Mouse (Mus musculus): ENCODE measurements around the gene Crybg1.
"Not testable (repeated sequence)": the region's sequence is repeated elsewhere in the genome, so short reads cannot be mapped to it uniquely, and the experiment has no call there.

The Crybg1 gene

DNA sequence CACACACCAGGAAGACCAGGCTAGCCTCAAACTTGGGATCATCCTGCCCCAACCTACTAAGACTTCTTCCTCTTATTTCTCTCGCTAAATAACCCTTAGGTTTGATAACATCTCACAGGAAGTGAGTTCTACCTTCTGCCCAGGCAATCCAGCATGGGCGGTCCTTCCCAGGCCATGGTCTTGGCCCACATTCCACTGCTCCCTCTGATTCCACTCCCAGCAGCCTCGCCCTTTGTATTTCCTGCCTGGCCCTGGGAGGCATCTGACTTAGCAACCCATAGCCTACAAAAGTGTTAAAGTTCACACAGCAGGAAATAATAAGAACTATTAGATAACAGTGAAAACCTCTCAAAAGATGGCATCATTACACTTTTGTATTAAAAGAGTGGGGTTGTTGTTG lies 171.3 kb downstream of the Crybg1 start:
- DNase-seq (ENCODE audit: low read depth in 1 of 2, low spot score in 2 of 2), result no peak

DNA sequence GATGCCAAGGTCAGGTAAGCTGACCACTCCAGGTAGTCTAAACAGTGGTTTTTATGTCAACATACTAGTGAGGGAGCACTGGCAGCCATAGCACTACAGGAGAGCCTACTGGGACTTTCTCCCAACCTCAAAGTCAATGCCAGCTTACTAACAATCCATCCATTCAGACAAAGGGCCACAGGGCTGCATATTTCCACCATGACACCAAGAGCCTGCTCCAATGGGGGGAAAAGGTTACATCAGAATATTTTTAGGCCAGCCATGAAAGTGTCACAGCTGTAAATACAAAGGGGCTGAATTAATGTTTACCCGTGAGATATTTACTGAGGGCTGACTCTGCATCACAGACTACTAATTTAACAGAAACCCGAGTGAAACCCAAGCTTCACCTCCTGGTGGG lies 175.4 kb downstream of the Crybg1 start:
- DNase-seq (ENCODE audit: low read depth in 1 of 2, low spot score in 2 of 2), result no peak

DNA sequence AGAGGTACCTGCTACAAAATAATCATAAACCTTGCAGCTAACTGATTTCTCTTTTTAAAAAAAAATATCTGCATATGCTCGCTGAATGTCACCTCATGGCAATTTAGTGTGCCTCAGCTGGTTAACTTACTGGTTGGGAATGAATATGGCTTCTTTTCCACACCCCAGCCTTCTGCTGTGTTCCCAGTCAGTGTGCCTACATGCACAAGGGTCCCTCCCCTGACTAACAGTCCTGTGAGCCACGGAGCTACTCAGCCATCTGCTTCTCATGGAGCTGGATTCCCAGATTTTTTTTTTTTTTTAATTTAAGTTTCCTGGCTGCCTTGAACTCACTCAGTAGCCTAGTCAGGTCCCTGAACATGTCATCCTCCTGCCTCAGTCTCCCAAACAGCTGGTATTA lies 183.7 kb downstream of the Crybg1 start:
- no peak for DNase-seq (ENCODE audit: low read depth in 1 of 2, low spot score in 2 of 2)

DNA sequence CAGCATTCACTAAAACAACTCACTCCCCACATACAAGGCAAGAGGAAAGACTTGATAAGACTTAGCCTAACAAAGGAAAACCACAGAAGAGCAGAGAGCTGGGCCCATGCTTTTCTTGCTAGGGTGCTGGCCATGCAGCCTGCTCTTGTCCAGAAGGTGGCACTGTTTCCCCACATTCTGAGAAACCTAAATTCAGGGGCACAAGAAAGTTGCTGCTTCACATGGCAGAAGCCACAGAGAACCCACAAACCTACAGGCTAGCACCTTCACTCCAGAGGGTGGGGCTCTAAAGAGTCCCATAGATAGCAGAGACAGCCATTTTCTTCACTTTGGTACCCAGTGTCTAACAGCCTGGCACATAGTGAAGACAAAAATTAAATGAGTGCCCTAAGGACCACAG lies 194.7 kb downstream of the Crybg1 start:
- peak in 1 of 2 experiments; percentile 24 for DNase-seq (ENCODE audit: low read depth in 1 of 2, low spot score in 2 of 2)

DNA sequence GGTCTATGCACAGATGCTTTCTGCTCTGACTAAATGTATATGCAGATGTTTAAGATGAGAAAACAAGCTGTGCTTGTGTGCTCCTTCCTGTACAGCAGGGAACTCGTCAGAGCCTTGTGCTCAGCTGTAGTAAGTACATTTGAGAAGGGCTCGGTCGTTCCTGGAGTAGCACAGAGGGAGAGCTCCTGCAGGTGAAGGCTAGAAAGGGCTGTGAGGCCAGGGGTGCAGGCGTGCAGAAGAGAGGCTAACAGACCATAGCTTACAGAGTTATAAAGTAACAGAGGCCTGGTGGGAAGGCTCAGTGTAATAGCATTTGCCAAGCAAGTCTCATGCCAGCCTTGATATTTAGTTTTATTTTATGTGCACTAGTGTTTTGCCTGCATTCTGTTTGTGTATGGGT lies 203.2 kb downstream of the Crybg1 start:
- no peak for DNase-seq (ENCODE audit: low read depth in 1 of 2, low spot score in 2 of 2)

DNA sequence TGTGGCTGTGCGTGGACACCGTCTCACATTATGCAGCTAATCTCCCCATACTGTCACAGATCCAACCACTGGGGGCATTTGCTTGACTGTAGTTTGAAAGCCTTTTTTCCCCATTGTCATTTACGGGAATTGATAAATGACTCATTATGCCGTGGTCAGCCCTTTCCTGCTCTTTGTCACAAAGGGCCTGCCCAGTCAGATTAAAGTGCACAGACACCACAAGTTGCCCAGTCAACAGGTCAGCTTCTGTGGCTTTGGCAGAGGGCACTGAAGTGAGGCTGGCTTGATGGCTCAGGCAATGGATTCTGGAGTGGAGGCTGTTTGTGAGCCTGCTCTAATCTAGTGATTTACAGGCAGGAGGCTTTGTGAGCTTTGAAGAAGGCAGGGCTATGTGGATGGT lies 204.9 kb downstream of the Crybg1 start:
- no peak for DNase-seq (ENCODE audit: low read depth in 1 of 2, low spot score in 2 of 2)

DNA sequence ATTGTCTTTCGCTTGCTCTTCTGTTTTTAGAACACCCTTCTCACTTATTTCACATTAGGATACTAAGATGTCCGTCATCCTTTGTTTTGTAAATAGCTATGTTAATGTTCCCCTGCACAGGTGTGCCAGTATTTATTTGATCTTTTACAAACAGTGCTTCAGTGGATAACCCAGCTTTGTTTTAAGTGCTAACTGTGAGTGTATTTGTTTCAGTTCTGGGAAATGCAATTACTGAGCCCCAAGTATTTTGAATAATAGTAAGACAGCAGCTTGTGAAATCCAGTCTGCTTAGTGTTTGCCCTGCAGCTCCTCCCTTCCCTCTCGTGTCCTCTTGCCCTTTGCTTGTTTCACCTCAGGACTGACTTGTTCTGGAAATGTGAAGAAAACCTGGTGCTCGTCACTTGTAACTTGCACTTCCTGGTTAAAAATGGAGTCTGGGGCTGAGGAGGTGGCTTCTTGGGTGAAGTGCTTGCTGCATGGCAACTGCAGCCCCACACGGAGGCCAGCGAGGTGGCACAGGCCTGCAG lies 209.5 kb downstream of the Crybg1 start:
- no peak for DNase-seq (ENCODE audit: low read depth in 1 of 2, low spot score in 2 of 2)

DNA sequence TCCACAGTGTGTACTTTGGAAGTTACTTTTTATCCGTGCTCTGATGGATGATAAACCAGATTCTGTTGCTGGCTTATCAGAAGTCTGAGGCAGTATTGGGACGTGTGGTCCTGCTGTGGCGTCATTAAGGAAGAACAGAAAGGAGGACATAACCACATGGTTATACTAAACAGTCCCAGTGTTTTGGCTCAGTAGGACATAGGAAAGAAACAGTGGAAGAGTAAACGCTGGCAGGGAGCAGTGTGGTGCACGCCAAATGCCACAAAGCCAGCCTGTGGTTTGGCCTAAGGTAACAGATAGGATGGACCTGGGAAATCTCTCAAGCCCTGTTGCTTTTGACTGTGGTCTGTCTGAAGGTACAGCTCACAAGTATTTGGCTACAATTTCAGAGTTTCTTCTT lies 220.1 kb downstream of the Crybg1 start:
- DNase-seq (ENCODE audit: low read depth in 1 of 2, low spot score in 2 of 2), result no peak

DNA sequence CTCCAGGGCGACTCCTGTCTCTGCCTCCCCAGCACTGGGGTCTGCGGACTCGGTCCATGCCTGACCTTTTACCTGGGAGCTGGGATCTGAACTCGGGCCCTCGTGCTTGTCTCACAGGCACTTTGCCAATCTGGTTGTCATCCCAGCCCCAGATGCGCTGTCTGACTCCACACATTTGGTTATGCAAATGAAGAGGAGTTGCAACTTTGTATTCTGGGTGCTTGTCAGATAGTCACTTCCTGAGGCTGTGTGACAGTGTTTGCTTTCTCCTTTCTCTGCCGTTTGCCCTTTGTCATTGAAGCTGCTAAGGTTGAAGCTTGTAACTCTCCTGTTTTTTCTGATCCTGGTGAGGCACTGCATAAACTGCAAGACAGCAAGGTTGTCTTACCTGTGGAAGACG lies 220.9 kb downstream of the Crybg1 start:
- no peak for DNase-seq (ENCODE audit: low read depth in 1 of 2, low spot score in 2 of 2)

DNA sequence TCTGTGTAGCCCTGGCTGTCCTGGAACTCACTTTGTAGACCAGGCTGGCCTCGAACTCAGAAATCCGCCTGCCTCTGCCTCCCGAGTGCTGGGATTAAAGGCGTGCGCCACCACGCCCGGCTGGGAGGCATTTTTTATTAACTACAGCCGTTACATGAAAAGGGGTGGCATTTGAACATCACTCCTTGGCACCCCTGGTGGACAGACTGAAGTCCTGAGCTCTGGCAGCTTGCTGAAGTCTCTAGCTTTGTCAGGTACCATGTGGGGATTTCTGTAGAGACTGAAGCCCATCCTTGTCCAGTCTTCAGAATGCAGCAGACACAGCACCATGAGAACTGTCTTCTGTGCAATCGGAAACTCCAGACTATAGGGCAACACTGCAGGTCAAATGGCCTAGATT lies 222.9 kb downstream of the Crybg1 start:
- not testable (repeated sequence) for DNase-seq (ENCODE audit: low read depth in 1 of 2, low spot score in 2 of 2)

DNA sequence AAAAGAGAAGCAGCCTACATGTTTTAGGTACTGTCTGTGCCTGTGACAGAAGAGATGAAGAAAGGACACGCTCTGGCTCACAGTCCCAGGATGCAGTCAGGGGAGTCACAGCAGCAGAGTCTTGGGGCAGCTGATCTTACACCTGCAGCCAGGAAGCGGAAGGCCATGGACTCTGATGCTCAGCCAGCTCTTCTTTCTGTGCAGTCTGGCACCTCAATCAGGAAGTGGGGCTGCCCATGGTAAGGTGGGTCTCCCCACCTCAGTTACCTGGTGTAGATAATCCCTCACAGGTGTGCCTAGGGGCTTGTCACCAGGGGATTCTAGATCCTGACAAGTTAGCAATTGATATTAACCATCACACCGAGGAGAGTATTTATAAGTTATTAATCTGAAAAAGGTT lies 225.6 kb downstream of the Crybg1 start:
- no peak for DNase-seq (ENCODE audit: low read depth in 1 of 2, low spot score in 2 of 2)

DNA sequence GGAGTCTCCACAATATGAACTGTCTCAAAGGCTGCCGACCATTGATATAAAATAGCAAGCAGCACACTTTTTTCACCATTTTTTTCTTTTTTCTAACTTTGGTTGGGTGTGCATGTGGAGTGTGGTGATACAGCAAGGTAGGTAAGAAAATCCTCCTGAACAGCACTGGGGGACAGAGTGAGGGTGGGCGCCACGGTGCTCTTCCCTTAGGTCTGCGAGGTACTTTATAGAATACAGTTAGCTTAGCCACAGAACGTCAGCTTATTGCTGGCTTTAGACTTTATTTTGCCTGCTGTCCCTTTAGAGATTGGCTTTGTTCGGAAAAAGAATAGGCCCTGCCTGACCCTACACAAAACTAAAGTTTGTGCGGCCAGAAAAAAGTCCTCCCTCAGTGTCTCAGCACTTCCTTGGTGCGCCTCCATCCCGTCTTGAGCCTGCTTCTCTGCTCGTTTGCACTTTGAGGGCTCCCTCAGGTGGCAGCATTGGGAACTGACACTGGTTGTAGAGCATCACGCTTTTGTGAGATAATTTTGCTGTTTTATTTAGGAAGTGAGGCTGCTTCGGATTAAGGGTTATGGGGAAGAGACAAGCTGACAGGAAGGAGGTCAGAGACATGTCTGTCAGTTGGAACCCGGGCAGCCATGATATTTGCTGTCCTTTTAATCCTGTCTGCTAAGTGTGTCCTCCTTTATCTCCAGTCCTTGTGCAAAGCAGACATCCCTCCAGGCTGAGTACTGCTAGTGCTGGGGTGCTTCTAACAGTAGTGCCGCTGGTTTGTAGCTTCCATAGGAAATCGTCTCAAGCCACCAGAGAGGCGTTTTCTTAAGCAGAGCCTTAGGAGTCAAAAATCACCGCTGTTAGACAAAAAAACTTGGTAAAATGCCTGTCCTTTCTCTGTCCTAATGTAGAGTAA lies 229.7 kb downstream of the Crybg1 start:
- DNase-seq (ENCODE audit: low read depth in 1 of 2, low spot score in 2 of 2), result peak; percentile 38 to 71

DNA sequence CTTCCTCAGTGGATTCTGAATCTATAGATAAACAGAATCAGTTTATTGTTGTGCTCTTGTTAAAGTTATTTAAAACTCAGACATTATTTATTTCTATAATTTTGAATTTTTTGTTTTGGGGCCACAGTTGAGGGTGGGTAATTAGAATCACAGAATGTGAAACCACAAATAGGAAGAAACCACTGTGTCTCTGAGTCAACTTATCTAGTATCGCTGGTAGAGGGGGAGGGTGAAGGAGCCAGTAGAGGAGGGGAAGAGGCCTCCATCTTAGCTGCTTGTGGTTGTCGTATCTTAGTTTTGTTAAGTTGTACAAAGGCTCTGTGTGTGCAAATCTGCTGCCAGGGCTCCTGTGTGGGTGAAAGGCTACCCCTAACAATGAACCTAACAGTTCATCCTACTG lies 231.9 kb downstream of the Crybg1 start:
- DNase-seq (ENCODE audit: low read depth in 1 of 2, low spot score in 2 of 2), result no peak

DNA sequence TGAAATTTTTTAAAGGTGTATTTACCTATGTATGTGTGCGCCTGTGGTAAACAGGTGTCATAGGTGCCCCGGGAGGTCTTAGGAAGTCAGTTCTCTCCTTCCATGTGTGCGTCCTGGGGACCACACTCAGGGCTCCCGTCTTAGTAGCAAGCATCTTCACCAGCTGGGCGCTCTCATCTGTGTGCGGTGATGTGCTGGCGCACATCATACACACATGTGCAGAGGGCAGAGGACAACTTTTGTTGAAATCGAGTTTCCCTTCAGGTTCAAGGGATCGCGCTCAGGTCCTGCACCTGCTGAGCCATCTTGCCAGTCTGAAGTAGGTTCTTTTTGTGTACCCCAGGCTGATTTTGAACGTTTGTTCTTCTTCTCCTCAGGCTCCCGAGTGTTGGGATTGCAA lies 232.5 kb downstream of the Crybg1 start:
- DNase-seq (ENCODE audit: low read depth in 1 of 2, low spot score in 2 of 2), result no peak

DNA sequence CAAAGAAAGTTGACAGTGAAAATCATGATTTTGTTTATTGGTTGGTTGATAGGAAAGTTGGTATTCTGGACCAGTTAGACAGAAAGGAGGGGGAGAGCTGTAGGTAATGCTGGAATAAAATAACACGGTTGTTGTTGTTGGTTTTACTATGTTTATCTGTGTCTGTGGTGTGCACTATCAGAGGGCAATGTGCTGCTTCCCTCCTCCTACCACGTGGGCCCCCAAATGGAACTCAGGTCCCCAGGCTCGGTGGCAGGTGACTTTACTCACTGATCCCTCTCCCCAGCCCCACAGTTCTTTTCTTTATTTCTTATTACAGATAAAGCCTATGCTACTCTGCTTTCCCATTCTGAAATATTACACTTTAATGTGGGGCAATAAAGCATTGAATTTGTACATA lies 236.4 kb downstream of the Crybg1 start:
- DNase-seq (ENCODE audit: low read depth in 1 of 2, low spot score in 2 of 2), result no peak

DNA sequence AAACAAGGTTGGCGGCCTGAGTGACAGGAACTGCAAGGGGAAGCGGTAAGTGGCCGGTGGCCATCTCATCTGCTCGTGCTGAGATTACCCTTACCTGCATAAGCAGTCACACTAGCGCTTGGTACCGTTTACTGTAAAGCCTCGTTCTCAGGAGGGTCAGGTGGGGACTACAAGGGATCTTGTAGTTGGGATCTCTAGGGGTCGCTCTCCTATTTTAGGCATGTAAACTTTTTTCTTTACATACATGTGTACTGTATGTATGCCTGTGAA lies 237.8 kb downstream of the Crybg1 start:
- no peak for DNase-seq (ENCODE audit: low read depth in 1 of 2, low spot score in 2 of 2)

DNA sequence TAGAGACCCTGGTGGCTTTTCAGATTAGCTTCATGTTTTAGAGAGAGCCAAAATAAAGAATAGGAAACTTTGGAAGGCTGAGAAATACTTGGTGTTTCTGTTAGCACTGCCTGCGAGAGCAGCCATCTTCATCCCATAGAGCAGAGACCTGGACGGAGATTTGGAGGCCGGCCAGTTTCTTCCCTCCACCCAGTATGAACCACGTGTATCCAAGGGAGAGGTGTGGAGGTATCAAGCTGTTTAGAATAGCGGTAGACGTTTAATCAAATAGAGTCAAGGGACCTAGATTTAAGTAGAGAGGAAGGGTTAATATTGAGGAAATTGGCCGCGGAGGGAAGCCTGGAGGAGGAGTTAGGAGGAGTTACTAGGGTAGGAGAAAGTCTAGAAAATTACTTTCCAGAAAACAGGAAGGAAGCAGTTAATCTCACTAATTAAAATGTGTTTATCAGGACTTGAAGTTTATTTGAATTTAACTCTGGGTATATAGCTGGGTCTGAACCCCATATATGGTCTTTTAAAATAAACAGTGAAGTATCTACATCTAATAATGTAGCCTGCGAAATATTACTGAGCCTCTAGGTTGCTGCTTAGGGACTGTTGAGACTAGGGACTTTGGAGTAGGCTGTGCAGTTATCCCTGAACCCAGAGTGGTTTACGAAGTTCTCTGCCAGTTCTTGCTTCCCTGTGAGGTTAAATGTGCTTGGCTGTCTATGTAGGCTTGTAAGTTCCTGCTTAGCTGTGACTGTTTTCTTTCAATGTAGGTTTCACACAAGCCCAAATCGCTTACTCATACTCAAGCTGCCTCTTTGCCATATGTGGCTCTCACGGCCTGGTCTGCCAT lies 238.4 kb downstream of the Crybg1 start:
- no peak for DNase-seq (ENCODE audit: low read depth in 1 of 2, low spot score in 2 of 2)

DNA sequence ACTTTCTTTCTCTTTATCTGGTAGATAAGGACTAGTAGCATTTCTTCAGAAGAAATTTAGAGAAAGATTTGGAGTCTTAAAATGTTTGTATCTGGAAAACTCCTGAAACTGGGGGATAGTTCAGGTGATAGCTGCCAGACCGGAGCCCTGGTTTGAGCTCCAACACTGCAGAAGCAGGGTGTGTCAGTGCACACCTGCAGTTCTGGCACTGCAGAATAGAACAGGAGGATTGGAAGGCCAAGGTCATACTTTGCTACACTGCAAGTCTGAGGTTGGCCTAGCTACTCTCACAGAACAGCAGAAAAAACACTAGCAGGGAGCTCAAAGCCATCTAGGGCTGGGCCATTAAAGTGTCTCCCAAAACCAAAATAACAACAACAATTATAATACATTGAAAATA lies 244.1 kb downstream of the Crybg1 start:
- no peak for DNase-seq (ENCODE audit: low read depth in 1 of 2, low spot score in 2 of 2)

DNA sequence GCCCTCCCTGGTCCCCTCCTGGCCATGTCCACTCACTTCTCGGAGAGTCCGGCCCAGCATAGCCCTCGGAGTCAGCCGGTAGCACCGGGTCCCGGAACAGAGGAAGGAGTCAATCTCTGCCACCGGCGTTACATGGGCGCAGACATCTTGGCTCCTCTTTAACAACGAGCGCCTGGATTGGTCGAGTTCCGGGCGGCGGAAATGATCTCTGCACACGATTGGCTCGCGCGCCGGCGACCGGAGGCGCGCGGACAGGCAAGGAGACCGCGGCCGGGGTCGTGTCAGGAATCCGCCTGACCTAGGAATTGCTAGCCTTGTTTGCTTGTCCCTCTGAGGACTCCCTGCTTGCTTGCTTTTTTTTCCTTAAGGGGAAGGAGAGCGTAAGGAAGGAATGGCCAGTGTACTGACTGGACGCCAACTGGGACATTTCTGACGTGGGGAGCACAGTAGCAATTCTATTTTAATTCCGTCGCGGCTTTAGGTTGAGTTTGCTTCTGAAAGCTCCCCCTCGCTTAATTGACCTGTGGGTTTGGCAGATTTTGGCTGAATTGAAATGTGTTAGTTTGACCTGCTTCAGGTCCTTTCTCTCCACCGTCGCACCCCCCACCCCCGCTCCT lies 247.0 kb downstream of the Crybg1 start, which contains the start of the genes Qrsl1 and Rtn4ip1:
Qrsl1 (minus strand) TSS at position 168 of the 617 bp plus-strand sequence.
Rtn4ip1 (plus strand) TSS at position 230 of the 617 bp plus-strand sequence.
- peak; percentile 77 to 81 for DNase-seq (ENCODE audit: low read depth in 1 of 2, low spot score in 2 of 2)

DNA sequence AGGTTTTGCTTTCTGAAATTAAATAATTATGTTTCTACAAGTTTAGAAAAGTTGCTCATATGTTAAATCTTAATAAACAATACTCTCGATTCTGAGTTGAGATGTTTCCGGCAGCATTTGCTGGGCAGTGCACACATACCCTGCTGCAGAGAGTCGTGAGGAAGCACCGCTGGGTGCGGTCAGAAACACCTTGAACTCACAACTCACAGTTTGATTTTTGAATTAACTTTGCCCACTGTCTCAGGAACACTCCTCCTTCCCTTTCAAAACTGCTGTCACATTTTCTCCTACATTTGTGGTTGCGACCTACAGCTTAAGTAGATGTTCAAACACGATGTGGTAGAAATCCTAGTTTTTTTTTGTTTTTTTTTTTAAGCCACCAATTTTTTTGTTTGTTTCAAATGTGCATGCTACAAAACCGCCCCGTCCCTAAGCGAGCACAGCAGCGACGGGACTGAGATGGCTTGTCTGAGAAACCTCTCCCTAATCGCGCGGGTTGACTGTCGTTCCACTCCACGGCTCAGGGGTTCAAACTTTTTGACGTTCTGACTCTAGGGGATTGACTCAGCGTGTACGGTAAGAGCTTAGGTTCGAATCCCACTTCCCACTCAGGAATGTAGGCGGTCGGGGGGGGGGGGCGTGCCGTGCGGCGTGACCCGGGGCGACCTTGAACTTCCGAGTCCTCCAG lies 247.6 kb downstream of the Crybg1 start:
- DNase-seq (ENCODE audit: low read depth in 1 of 2, low spot score in 2 of 2), result no peak

All from monocyte, adult 2 months (primary cell).